Mouse (Mus musculus): ENCODE measurements around the gene Gm21860. TPM values are rescaled to one million over a fixed set of nuclear protein-coding genes. Genes with fewer than 3 reads are reported as not detected.
"Not testable (repeated sequence)": the region's sequence is repeated elsewhere in the genome, so short reads cannot be mapped to it uniquely, and the experiment has no call there.

Gene Gm21860
- polyA plus RNA-seq, 1 experiment from 2014 or later, result not detected

DNA sequence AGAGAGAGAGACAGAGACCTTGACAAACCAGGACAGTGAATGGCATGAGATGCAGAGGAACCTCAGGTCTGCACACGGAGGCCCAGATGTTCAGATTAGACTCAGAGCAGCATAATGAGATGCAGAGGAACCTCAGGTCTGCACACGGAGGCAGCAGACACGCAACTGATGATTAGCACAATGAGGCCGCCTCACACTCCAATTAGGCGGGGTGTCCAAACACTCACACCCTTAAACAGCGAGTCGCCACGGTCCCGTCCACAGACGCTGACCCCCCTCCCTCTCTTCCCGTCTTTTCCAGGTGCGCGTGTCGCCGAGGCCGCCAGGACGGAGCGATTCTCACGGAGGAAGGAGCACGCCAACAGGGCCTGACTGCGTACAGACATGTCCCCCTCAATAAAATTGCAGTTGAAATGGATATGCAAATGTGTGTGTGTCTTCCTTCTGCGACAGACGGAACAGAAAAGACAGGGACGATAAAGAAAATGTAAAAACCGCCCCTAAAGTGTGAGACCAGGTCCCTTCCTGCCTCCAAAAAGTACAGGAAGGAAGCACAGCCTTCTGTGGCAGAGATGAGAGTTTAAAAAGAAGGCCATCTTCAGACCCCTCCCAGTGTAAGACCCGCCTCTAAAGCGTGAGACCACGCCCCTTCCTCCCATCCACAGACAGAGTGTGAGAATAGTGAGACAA, 15.6 kb downstream of the Gm21860 start:
- peak; percentile 24 for ATAC-seq (ENCODE audit: low read depth)
- not testable (repeated sequence) for H3K4me2 ChIP-seq; H3K4me1 ChIP-seq (replicated peaks); H3K27me3 ChIP-seq; H3K27ac ChIP-seq (replicated peaks); H3K9ac ChIP-seq; H3K4me3 ChIP-seq
- Histone ChIP-seq H3K36me3 (peaks cover 40% of the 10 kb centered on the region), H3K9me3 (peaks cover 42% of the 10 kb centered on the region)
- WGBS, result 72% methylated on average over 28 of the region's 28 CpGs

DNA sequence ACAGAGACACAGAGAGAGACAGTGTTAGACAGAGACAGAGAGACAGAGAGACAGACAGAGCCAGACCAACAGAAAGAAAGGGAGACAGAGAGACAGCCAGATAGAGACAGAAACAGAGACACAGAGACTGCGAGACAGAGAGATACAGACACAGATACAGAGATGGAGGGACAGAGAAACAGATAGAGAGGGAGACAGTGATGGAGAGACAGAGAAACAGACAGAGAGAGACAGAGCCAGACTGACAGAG, 16.3 kb downstream of the Gm21860 start:
- H3K9me3 ChIP-seq, result peaks cover 42% of the 10 kb centered on the region
- WGBS, result 80% methylated on average over 1 of the region's 1 CpGs
- H3K36me3 ChIP-seq, result peaks cover 40% of the 10 kb centered on the region
- H3K9ac ChIP-seq, result no peak overlapping the region
- no peak overlapping the region for H3K4me2 ChIP-seq
- H3K4me3 ChIP-seq, result no peak overlapping the region
- no peak for ATAC-seq (ENCODE audit: low read depth)
- H3K27me3 ChIP-seq, result no peaks in the 10 kb centered on the region
- no peaks in the 10 kb centered on the region for H3K4me1 ChIP-seq (replicated peaks)
- H3K27ac ChIP-seq (replicated peaks), result no peak overlapping the region

DNA sequence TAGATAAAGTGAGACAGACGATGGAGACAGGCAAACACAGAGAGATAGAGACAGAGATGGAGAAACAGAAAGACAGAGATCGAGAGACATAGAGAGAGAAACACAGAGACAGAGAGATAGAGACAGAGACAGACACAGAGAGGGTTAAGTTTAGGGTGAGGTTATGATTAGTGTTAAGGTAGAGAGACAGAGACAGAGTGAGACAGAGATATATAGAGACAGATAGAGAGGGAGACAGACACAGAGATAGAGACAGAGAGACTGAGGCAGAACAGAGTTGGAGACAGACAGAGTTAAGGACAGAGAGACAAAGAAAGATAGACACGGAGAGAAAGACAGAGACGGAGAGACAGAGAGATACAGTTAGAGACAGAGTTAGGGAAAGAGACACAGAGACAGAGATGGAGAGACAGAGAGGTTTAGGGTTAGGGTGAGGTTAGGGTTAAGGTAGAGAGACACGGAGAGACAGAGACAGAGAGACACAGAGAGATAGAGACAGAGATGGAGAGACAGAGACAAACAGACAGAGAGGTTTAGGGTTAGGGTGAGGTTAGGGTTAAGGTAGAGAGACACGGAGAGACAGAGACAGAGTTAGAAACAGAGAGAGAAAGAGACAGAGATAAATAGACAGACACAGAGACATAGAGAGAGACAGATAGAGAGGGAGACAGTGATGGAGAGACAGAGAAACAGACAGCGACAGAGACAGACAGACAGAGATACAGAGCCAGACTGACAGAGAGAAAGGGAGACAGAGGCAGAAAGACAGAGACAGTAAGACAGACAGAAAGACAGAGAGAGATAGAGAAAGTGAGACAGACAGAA, 16.8 kb downstream of the Gm21860 start:
- Histone ChIP-seq H3K9ac (no peak overlapping the region), H3K4me1 (replicated peaks) (no peaks in the 10 kb centered on the region), H3K27me3 (no peaks in the 10 kb centered on the region), H3K36me3 (peaks cover 39% of the 10 kb centered on the region), H3K27ac (replicated peaks) (no peak overlapping the region), H3K4me2 (no peak overlapping the region), H3K9me3 (peaks cover 41% of the 10 kb centered on the region), H3K4me3 (no peak overlapping the region)
- WGBS, result 63% methylated on average over 4 of the region's 7 CpGs
- no peak for ATAC-seq (ENCODE audit: low read depth)

DNA sequence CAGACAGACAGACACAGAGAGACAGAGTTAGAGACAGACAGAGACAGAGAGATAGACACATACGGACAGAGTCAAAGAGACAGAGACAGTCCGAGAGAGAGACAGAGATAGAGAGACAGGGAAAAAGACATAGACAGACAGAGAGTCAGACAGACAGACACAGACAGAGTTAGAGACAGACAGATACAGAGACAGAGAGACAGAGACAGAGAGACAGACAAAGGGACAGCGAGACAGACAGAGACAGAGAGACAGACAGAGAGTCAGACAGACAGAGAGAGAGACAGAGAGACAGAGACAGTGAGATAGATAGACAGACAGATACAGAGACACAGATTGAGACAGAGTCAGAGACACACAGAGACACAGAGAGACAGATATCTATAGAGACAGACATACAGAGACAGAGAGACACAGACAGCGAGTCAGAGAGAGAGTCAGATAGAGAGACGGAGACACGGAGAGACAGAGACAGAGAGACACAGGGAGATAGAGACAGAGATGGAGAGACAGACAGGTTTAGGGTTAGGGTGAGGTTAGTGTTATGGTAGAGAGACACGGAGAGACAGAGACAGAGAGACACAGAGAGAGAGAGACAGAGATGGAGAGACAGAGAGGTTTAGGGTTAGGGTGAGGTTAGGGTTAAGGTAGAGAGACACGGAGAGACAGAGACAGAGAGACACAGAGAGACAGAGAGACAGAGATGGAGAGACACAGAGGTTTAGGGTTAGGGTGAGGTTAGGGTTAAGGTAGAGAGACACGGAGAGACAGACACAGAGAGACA, 18.2 kb downstream of the Gm21860 start:
- peaks cover 26% of the 10 kb centered on the region for H3K9me3 ChIP-seq
- H3K27me3 ChIP-seq; H3K4me1 ChIP-seq (replicated peaks); H3K4me3 ChIP-seq; H3K4me2 ChIP-seq; H3K9ac ChIP-seq; H3K27ac ChIP-seq (replicated peaks); ATAC-seq (ENCODE audit: low read depth): not testable (repeated sequence)
- peaks cover 25% of the 10 kb centered on the region for H3K36me3 ChIP-seq
- WGBS, result 82% methylated on average over 6 of the region's 9 CpGs

DNA sequence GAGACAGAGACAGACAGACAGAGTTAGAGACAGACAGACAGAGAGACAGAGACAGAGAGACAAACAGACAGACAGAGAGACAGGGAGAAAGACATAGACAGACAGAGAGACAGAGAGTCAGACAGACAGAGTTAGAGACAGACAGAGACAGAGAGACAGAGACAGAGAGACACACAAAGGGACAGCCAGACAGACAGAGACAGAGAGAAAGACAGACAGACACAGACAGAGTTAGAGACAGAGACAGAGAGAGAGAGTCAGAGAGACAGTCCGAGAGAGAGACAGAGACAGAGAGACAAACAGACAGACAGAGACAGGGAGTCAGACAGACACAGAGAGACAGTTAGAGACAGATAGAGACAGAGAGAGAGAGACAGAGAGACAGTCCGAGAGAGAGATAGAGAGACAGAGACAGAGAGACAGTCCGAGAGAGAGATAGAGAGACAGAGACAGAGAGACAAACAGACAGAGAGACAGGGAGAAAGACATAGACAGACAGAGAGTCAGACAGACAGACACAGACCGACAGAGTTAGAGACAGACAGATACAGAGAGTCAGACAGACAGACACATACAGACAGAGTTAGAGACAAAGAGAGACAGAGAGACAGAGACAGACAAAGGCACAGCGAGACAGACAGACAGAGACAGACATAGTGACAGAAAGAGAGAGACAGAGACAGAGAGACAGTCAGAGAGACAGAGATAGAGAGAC, 19.3 kb downstream of the Gm21860 start:
- not testable (repeated sequence) for ATAC-seq (ENCODE audit: low read depth); H3K27ac ChIP-seq (replicated peaks); H3K27me3 ChIP-seq; H3K4me3 ChIP-seq; H3K9ac ChIP-seq; H3K4me2 ChIP-seq; H3K4me1 ChIP-seq (replicated peaks)
- 74% methylated on average over 5 of the region's 5 CpGs for WGBS
- Histone ChIP-seq H3K9me3 (peaks cover 18% of the 10 kb centered on the region), H3K36me3 (peaks cover 19% of the 10 kb centered on the region)

DNA sequence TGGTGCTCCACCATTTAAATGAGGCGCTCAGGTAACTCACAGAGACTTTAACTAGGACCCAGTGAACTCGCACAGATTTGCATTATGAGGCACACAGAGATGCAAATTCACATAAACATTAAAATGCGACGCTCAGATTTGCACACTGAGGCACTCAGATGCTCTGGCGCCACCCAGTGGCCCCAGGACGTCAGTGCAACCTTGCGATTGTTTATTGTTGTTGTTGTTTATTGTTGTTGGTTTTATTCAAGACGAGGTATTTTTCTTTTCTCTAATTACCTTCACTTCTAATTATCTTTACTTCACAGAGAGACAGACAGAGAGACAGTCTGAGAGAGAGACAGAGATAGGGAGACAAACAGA, 20.3 kb downstream of the Gm21860 start:
- H3K4me3 ChIP-seq; H3K36me3 ChIP-seq; H3K9me3 ChIP-seq; H3K4me1 ChIP-seq (replicated peaks); H3K9ac ChIP-seq; H3K27ac ChIP-seq (replicated peaks); ATAC-seq (ENCODE audit: low read depth); H3K27me3 ChIP-seq; H3K4me2 ChIP-seq: not testable (repeated sequence)
- 61% methylated on average over 8 of the region's 8 CpGs for WGBS

DNA sequence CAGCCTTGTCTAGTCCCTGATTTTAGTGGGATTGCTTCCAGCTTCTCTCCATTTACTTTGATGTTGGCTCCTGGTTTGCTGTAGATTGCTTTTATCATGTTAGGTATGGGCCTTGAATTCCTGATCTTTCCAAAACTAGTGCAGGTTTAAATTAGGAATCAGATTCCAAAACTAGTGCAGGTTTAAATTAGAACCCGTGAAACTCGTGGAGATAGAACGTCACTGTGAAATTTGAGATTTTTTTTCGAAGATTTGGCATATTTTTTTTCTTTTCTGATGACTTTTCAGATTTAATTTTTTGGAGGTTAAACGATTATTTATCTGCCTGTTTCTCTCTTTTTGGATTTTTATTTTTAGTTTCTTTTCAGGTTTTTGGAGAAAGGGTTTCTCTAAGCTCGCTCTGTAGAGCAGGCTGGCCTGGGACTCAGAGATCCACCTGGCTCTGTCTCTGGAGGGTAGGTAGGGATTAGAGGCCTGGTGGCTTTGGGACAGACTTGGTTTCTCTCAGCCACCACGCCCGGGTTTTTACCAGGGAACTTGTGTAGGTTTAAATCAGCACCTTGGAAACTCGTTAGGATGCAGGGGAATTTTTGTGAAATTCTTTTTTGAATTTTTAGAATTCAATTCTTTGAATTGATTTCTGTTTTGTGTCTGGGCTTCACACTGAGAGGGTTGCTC, 20.8 kb downstream of the Gm21860 start:
- not testable (repeated sequence) for H3K4me3 ChIP-seq; H3K9me3 ChIP-seq; ATAC-seq (ENCODE audit: low read depth)

DNA sequence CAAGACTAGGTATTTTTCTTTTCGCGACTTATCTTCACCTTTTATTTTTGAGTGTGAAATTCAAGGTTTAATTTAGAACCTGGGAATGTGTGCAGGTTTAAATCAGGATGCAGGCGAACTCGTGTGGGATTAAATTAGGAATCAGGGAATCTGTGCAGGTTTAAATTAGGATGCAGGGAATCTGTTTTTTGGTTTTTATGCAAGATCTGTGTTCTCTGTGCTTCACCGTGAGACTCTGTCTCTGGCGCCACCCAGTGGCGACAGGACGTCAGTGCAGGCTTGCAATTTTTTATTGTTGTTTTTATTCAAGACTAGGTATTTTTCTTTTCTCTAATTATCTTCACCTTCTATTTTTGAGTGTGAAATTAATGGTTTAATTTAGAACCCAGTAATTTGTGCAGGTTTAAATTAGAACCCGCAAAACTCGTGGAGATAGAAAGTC, 22.5 kb downstream of the Gm21860 start:
- not testable (repeated sequence) for H3K4me2 ChIP-seq; H3K4me1 ChIP-seq (replicated peaks); H3K36me3 ChIP-seq; H3K9me3 ChIP-seq; H3K27me3 ChIP-seq; H3K9ac ChIP-seq; H3K4me3 ChIP-seq; H3K27ac ChIP-seq (replicated peaks)
- peak; percentile 36; the same call in 1 of the 2 replicates for ATAC-seq (ENCODE audit: low read depth)
- 59% methylated on average over 10 of the region's 10 CpGs for WGBS

More for the DNA sequence above, 20.8 kb downstream of the Gm21860 start:
- not testable (repeated sequence) for H3K9ac ChIP-seq; H3K27me3 ChIP-seq; H3K4me1 ChIP-seq (replicated peaks); H3K4me2 ChIP-seq; H3K36me3 ChIP-seq; H3K27ac ChIP-seq (replicated peaks)
- 81% methylated on average over 9 of the region's 9 CpGs for WGBS

DNA sequence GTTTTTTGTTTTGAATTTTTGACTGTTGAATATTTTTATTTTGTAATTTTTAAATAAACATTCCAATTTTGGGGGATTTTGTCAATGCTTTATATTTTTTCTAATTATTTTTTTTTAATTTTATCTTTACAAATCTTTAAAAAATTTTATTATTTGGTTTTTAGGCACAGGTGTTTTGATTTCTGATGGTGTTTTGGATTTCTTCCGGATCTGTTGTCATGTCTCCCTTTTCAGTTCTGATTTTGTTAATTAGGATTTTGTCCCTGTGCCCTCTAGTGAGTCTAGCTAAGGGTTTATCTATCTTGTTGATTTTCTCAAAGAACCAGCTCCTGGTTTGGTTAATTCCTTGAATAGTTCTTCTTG, 23.0 kb downstream of the Gm21860 start:
- not testable (repeated sequence) for H3K36me3 ChIP-seq; H3K9ac ChIP-seq; H3K27ac ChIP-seq (replicated peaks); H3K9me3 ChIP-seq; ATAC-seq (ENCODE audit: low read depth); H3K4me3 ChIP-seq; H3K27me3 ChIP-seq; H3K4me2 ChIP-seq; H3K4me1 ChIP-seq (replicated peaks)
- WGBS, result 67% methylated on average over 1 of the region's 1 CpGs

DNA sequence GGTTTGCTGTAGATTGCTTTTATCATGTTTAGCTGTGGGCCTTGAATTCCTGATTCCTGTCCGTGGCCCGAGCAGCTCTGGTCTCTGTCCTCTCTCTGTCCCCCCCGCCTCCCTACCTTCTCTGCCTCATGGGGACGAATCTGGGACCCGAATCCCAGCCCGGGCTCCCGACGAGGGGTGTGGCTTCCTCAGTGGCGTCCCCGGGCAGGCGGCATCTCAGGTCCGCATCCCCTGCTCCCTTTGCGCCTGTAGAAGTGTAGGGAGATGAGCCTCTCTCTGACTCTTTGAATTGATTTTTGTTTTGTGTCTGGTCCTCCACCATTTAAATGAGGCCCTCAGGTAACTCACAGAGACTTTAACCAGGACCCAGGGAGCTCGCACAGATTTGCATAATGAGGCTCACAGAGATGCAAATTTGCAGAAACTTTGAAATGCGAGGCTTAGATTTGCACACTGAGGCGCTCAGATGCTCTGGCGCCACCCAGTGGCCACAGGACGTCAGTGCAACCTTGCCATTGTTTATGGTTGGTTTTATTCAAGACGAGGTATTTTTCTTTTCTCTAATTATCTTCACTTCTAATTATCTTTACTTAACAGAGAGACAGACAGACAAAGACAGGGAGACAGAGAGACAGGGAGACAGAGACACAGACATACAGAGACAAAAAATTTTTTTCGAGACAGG, 23.6 kb downstream of the Gm21860 start:
- not testable (repeated sequence) for H3K9me3 ChIP-seq; H3K4me1 ChIP-seq (replicated peaks); H3K4me2 ChIP-seq; H3K4me3 ChIP-seq; H3K27ac ChIP-seq (replicated peaks); H3K27me3 ChIP-seq; H3K9ac ChIP-seq; H3K36me3 ChIP-seq
- ATAC-seq (ENCODE audit: low read depth), result peak; percentile 91
- 61% methylated on average over 18 of the region's 20 CpGs for WGBS

DNA sequence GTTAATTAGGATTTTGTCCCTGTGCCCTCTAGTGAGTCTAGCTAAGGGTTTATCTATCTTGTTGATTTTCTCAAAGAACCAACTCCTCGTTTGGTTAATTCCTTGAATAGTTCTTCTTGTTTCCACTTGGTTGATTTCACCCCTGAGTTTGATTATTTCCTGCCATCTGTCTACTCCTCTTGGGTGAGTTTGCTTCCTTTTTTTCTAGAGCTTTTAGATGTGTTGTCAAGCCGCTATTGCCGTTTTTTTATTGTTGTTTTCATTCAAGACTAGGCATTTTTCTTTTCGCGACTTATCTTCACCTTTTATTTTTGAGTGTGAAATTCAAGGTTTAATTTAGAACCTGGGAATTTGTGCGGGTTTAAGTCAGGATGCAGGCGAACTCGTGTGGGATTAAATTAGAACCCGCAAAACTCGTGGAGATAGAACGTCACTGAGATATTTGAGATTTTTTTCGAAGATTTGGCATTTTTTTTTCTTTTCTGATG, 24.8 kb downstream of the Gm21860 start:
- not testable (repeated sequence) for H3K4me1 ChIP-seq (replicated peaks); H3K4me2 ChIP-seq; H3K9me3 ChIP-seq; H3K27ac ChIP-seq (replicated peaks); H3K9ac ChIP-seq; H3K36me3 ChIP-seq; H3K4me3 ChIP-seq; H3K27me3 ChIP-seq; ATAC-seq (ENCODE audit: low read depth)
- 63% methylated on average over 12 of the region's 12 CpGs for WGBS

All from neural tube, embryonic 13.5 days (tissue).